Mouse (Mus musculus): ENCODE measurements at regions not wholly inside any gene's neighbourhood (a gene's known extent, or its start where the extent isn't known, plus 50 kb on each side); places are given as distances from the start of the nearest gene placed in this dataset.

- Histone ChIP-seq H3K27me3 (no peaks in the 10 kb centered on the region), H3K27ac (no peak overlapping the region), H3K4me3 (no peak overlapping the region), H3K4me1 (replicated peaks) (0 out of 2 replicates have a peak, but pooled peaks cover 2% of the 10 kb centered on the region), H3K4me2 (no peak overlapping the region), H3K9ac (no peak overlapping the region), H3K9me3 (no peaks in the 10 kb centered on the region), H3K36me3 (no peaks in the 10 kb centered on the region)
- no peak for ATAC-seq (ENCODE audit: low FRiP score)
- 91% methylated on average over 7 of the region's 7 CpGs for WGBS
Measured at GRCm38 (mm10) chr6:118330496-118330895, 88.8 kb downstream of the Bms1 start.

- no peak overlapping the region for H3K9ac ChIP-seq
- H3K4me3 ChIP-seq = no peak overlapping the region
- no peak for ATAC-seq (ENCODE audit: low FRiP score)
- H3K27me3 ChIP-seq = no peaks in the 10 kb centered on the region
- 0 out of 2 replicates have a peak, but pooled peaks cover 6% of the 10 kb centered on the region for H3K4me1 ChIP-seq (replicated peaks)
- H3K9me3 ChIP-seq = no peaks in the 10 kb centered on the region
- H3K4me2 ChIP-seq = no peak overlapping the region
- WGBS = 70% methylated on average over 6 of the region's 6 CpGs
- no peak overlapping the region for H3K27ac ChIP-seq
- no peaks in the 10 kb centered on the region for H3K36me3 ChIP-seq
Measured at GRCm38 (mm10) chr6:118327458-118327857, 91.8 kb downstream of the Bms1 start.

- no peak overlapping the region for H3K9ac ChIP-seq
- H3K27me3 ChIP-seq = no peaks in the 10 kb centered on the region
- WGBS = 88% methylated on average over 1 of the region's 1 CpGs
- H3K4me2 ChIP-seq = no peak overlapping the region
- H3K4me1 ChIP-seq (replicated peaks) = 0 out of 2 replicates have a peak, but pooled peaks cover 6% of the 10 kb centered on the region
- no peak overlapping the region for H3K4me3 ChIP-seq
- no peak overlapping the region for H3K27ac ChIP-seq
- no peak for ATAC-seq (ENCODE audit: low FRiP score)
- no peaks in the 10 kb centered on the region for H3K36me3 ChIP-seq
- no peaks in the 10 kb centered on the region for H3K9me3 ChIP-seq
Measured at GRCm38 (mm10) chr6:118325681-118326080, 93.6 kb downstream of the Bms1 start.

GRCm38 (mm10) chr6:118324559-118324958 lies 94.7 kb downstream of the Bms1 start:
- Histone ChIP-seq H3K4me2 (no peak overlapping the region), H3K4me3 (no peak overlapping the region), H3K27ac (no peak overlapping the region), H3K36me3 (no peaks in the 10 kb centered on the region), H3K4me1 (replicated peaks) (0 out of 2 replicates have a peak, but pooled peaks cover 6% of the 10 kb centered on the region), H3K27me3 (no peaks in the 10 kb centered on the region), H3K9ac (no peak overlapping the region), H3K9me3 (no peaks in the 10 kb centered on the region)
- no peak for ATAC-seq (ENCODE audit: low FRiP score)
- 84% methylated on average over 4 of the region's 4 CpGs for WGBS

GRCm38 (mm10) chr6:118323052-118323451 lies 96.2 kb downstream of the Bms1 start:
- Histone ChIP-seq H3K4me3 (no peak overlapping the region), H3K36me3 (no peaks in the 10 kb centered on the region), H3K9me3 (no peaks in the 10 kb centered on the region), H3K27me3 (no peaks in the 10 kb centered on the region), H3K9ac (no peak overlapping the region), H3K4me2 (no peak overlapping the region), H3K4me1 (replicated peaks) (0 out of 2 replicates have a peak, but pooled peaks cover 6% of the 10 kb centered on the region), H3K27ac (no peak overlapping the region)
- ATAC-seq (ENCODE audit: low FRiP score) = no peak
- WGBS = 76% methylated on average over 6 of the region's 6 CpGs

- WGBS = 79% methylated on average over 5 of the region's 5 CpGs
- H3K4me1 ChIP-seq (replicated peaks) = 0 out of 2 replicates have a peak, but pooled peaks cover 6% of the 10 kb centered on the region
- H3K27me3 ChIP-seq = no peaks in the 10 kb centered on the region
- ATAC-seq (ENCODE audit: low FRiP score) = no peak
- H3K27ac ChIP-seq = no peak overlapping the region
- no peak overlapping the region for H3K9ac ChIP-seq
- H3K4me3 ChIP-seq = no peak overlapping the region
- H3K9me3 ChIP-seq = no peaks in the 10 kb centered on the region
- no peak overlapping the region for H3K4me2 ChIP-seq
- no peaks in the 10 kb centered on the region for H3K36me3 ChIP-seq
Measured at GRCm38 (mm10) chr6:118322631-118323030, 96.6 kb downstream of the Bms1 start.

GRCm38 (mm10) chr6:118322061-118322460 lies 97.2 kb downstream of the Bms1 start:
- no peak overlapping the region for H3K27ac ChIP-seq
- WGBS = 83% methylated on average over 6 of the region's 6 CpGs
- no peak overlapping the region for H3K4me3 ChIP-seq
- no peaks in the 10 kb centered on the region for H3K9me3 ChIP-seq
- no peaks in the 10 kb centered on the region for H3K36me3 ChIP-seq
- no peaks in the 10 kb centered on the region for H3K27me3 ChIP-seq
- ATAC-seq (ENCODE audit: low FRiP score) = no peak
- H3K4me1 ChIP-seq (replicated peaks) = 0 out of 2 replicates have a peak, but pooled peaks cover 6% of the 10 kb centered on the region
- H3K9ac ChIP-seq = no peak overlapping the region
- no peak overlapping the region for H3K4me2 ChIP-seq

GRCm38 (mm10) chr6:118320021-118320525 lies 99.2 kb downstream of the Bms1 start:
- no peak overlapping the region for H3K4me3 ChIP-seq
- no peaks in the 10 kb centered on the region for H3K27me3 ChIP-seq
- ATAC-seq (ENCODE audit: low FRiP score) = no peak
- H3K36me3 ChIP-seq = no peaks in the 10 kb centered on the region
- no peak overlapping the region for H3K27ac ChIP-seq
- peaks cover 10% of the 10 kb centered on the region; the same call in 1 of the 2 replicates for H3K4me1 ChIP-seq (replicated peaks)
- no peaks in the 10 kb centered on the region for H3K9me3 ChIP-seq
- WGBS = 93% methylated on average over 7 of the region's 7 CpGs
- H3K4me2 ChIP-seq = no peak overlapping the region
- no peak overlapping the region for H3K9ac ChIP-seq

GRCm38 (mm10) chr6:118315881-118316280 lies 103.4 kb downstream of the Bms1 start:
- Histone ChIP-seq H3K27ac (no peak overlapping the region), H3K27me3 (no peaks in the 10 kb centered on the region), H3K4me2 (no peak overlapping the region), H3K4me3 (no peak overlapping the region), H3K36me3 (no peaks in the 10 kb centered on the region), H3K9ac (no peak overlapping the region), H3K9me3 (no peaks in the 10 kb centered on the region), H3K4me1 (replicated peaks) (peaks cover 10% of the 10 kb centered on the region; the same call in 1 of the 2 replicates)
- no peak for ATAC-seq (ENCODE audit: low FRiP score)
- 90% methylated on average over 6 of the region's 6 CpGs for WGBS

- 40% methylated on average over 13 of the region's 13 CpGs for WGBS
Measured at GRCm38 (mm10) chr6:118314941-118315687, 104.2 kb downstream of the Bms1 start.

GRCm38 (mm10) chr6:118311081-118311480 lies 108.2 kb downstream of the Bms1 start:
- Histone ChIP-seq H3K4me2 (no peak overlapping the region), H3K27me3 (no peaks in the 10 kb centered on the region), H3K27ac (no peak overlapping the region), H3K9me3 (no peaks in the 10 kb centered on the region), H3K4me3 (no peak overlapping the region), H3K9ac (no peak overlapping the region), H3K4me1 (replicated peaks) (peaks cover 31% of the 10 kb centered on the region), H3K36me3 (no peaks in the 10 kb centered on the region)
- ATAC-seq (ENCODE audit: low FRiP score) = no peak
- 81% methylated on average over 9 of the region's 9 CpGs for WGBS

More at GRCm38 (mm10) chr6:118314941-118315687, 104.2 kb downstream of the Bms1 start:
- Histone ChIP-seq H3K27ac (no peak overlapping the region), H3K4me3 (no peak overlapping the region), H3K9me3 (no peaks in the 10 kb centered on the region), H3K27me3 (no peaks in the 10 kb centered on the region), H3K36me3 (no peaks in the 10 kb centered on the region), H3K4me1 (replicated peaks) (peaks cover 10% of the 10 kb centered on the region; the same call in 1 of the 2 replicates), H3K9ac (no peak overlapping the region), H3K4me2 (no peak overlapping the region)
- no peak for ATAC-seq (ENCODE audit: low FRiP score)

GRCm38 (mm10) chr6:118309923-118310322 lies 109.4 kb downstream of the Bms1 start:
- Histone ChIP-seq H3K4me1 (replicated peaks) (peaks cover 25% of the 10 kb centered on the region), H3K9me3 (no peaks in the 10 kb centered on the region), H3K9ac (no peak overlapping the region), H3K4me2 (no peak overlapping the region), H3K4me3 (no peak overlapping the region), H3K36me3 (no peaks in the 10 kb centered on the region), H3K27ac (no peak overlapping the region), H3K27me3 (no peaks in the 10 kb centered on the region)
- ATAC-seq (ENCODE audit: low FRiP score) = no peak
- WGBS = 89% methylated on average over 2 of the region's 2 CpGs

- no peak for ATAC-seq (ENCODE audit: low FRiP score)
- Histone ChIP-seq H3K4me3 (no peak overlapping the region), H3K4me2 (no peak overlapping the region), H3K36me3 (no peaks in the 10 kb centered on the region), H3K27me3 (no peaks in the 10 kb centered on the region), H3K4me1 (replicated peaks) (peaks cover 21% of the 10 kb centered on the region), H3K27ac (no peak overlapping the region), H3K9ac (no peak overlapping the region), H3K9me3 (no peaks in the 10 kb centered on the region)
- 62% methylated on average over 3 of the region's 3 CpGs for WGBS
Measured at GRCm38 (mm10) chr6:118308586-118308985, 110.7 kb downstream of the Bms1 start.
